Mouse (Mus musculus) brain, embryonic 14.5 days (tissue): ENCODE measurements around the gene Esrp2.

ENCODE experiments used
- CTCF ChIP-seq: fragments of 200-500 bp; IDR thresholded peaks from 2 replicates; pipeline ENCODE4 v1.5.1; 2012; ENCODE audit warnings: inconsistent platforms, mild to moderate bottlenecking, moderate library complexity, borderline replicate concordance; ENCODE audit not compliant: insufficient read depth, insufficient read length; ENCODE audit errors: extremely low read depth
- POLR2A ChIP-seq: fragments of 200-500 bp; IDR thresholded peaks from 2 replicates; pipeline ENCODE4 v1.6.1; 2012; ENCODE audit warnings: mild to moderate bottlenecking, inconsistent platforms, borderline replicate concordance; ENCODE audit not compliant: poor library complexity, insufficient read depth, insufficient read length, severe bottlenecking; ENCODE audit errors: extremely low read depth

- TF ChIP-seq CTCF (no peak), POLR2A (no peak)
These were observed 12.3 kb upstream of the Esrp2 start for GRCm38 (mm10) chr8:106149025-106149424.
